Mouse (Mus musculus): ENCODE results near the gene Efemp2. TPM values are rescaled to one million over a fixed set of nuclear protein-coding genes. Genes with fewer than 3 reads are reported as not detected.
A peak's percentile ranks its signal among the peaks of the same experiment; 100 is the strongest.

The Efemp2 gene
- total and polyA plus RNA-seq, 3 experiments, result 10.4 to 17.7 TPM; not detected in 1

DNA sequence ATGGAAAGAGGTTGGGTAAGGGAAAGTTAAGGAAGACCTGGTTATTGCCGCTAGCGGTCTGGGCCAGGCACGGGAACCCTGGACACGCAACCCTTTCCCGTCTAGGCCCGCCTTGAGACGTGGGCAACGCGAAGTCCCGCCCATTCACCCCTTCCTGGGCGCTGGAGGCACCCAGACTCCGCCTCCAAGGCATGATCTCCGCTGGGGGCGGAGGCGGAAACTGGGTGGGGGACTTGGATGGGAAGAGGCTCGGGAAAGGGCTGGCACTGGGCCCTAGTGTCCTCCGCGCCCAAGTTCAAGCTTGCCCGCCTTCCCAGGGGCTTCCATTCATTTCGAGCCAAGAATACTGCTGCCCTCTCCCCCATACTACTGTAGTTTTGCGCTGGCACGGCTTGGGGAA, at the start of gene Efemp2 (continued):
- TF ChIP-seq CHD2 (IDR thresholded peaks at IDR 0.05; ENCODE audit: low read length) (no peak), CTCF (IDR thresholded peaks at IDR 0.05 in 2 of 3, conservative IDR thresholded peaks at IDR 0.05 in 1 of 3; ENCODE audit: control insufficient read depth in 1 of 3, insufficient read depth in 1 of 3, low read depth in 2 of 3, low read length in 3 of 3, poor library complexity in 1 of 3, severe bottlenecking in 1 of 3) (no peak; a peak in 1 of 6 replicates), BHLHE40 (IDR thresholded peaks at IDR 0.05; ENCODE audit: borderline replicate concordance, low read depth, low read length) (0 out of 2 replicates have a peak, but pooled peaks have one; percentile 4)

DNA sequence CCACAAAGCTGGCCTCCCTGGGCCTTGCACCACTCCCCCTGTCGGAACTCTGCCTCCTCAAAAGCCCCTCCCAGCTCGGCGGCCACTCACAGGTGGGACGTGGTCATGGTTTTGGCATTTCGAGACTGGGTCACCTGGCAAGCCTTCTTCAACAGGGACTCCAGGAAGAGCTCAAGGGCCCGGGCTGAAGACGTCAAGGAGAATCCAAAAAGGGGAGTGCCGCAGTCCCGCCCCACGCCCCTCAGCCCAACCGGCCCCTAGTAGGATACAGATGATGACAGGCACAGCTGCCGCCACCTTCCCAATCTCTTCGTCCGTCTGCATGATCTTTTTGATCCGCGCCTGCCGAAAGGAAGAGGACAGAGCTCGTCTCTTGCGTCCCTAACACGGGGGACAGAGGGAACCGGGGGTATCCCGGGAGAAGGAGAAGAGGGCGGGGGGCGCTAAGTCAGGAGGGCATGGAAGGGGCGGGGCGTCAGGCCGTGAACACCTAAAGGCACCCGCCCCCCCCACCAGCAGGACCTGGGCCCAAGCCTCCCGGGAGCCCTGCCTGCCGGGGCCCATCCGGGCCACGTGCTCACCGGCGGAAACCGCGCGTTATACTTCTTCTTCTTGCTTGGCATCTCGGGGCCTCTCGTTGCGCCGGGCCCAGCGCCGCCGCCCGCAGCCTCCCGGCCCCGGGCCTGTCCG, 49.5 kb upstream of the Efemp2 start:
- peak overlapping the region; percentile 94 to 95 for H3K4me3 ChIP-seq (ENCODE audit: control insufficient read depth in 1 of 2, insufficient read depth in 1 of 2, low read depth in 2 of 2, low read length in 2 of 2)
- H3K27me3 ChIP-seq (ENCODE audit: control insufficient read depth in 1 of 2, insufficient read depth in 2 of 2, low read length in 2 of 2), result no peaks in the 10 kb centered on the region
- DNase-seq (ENCODE audit: low read depth, low spot score), result peak; percentile 86
- peaks cover 24% of the 10 kb centered on the region for H3K79me2 ChIP-seq (ENCODE audit: control insufficient read depth, insufficient read depth, low read length, poor library complexity)
- H3K27ac ChIP-seq (ENCODE audit: control insufficient read depth, low read depth, low read length), result peak overlapping the region; percentile 84
- no peaks in the 10 kb centered on the region for H3K9me3 ChIP-seq (replicated peaks; ENCODE audit: insufficient read depth, low read length)
- peak overlapping the region; percentile 96 for H3K9ac ChIP-seq (ENCODE audit: control insufficient read depth, low read depth, low read length, poor library complexity, severe bottlenecking)
- H3K4me1 ChIP-seq (ENCODE audit: control insufficient read depth in 1 of 2, insufficient read depth in 2 of 2, low read length in 2 of 2), result peaks cover 0 to 13% of the 10 kb centered on the region in 2 experiments; a peak in 1 of 4 replicates
- TF ChIP-seq MYB (IDR thresholded peaks at IDR 0.05; ENCODE audit: low read depth, low read length), result no peak
- TF ChIP-seq MXI1 (IDR thresholded peaks at IDR 0.05; ENCODE audit: low read depth, low read length), result peak; percentile 76; the same call in 1 of the 2 replicates
- no peak for TF ChIP-seq BHLHE40 (IDR thresholded peaks at IDR 0.05; ENCODE audit: borderline replicate concordance, low read depth, low read length)
- peak; percentile 49; the same call in 1 of the 2 replicates for TF ChIP-seq USF1 (IDR thresholded peaks at IDR 0.05; ENCODE audit: low read depth, low read length)
- TF ChIP-seq JUND (IDR thresholded peaks at IDR 0.05; ENCODE audit: low read depth, low read length), result no peak
- no peak for TF ChIP-seq NRF1 (IDR thresholded peaks at IDR 0.05; ENCODE audit: insufficient read depth, low read depth, low read length, poor library complexity, severe bottlenecking)
- no peak for TF ChIP-seq MYC (IDR thresholded peaks at IDR 0.05; ENCODE audit: low read depth, low read length)
- no peak for TF ChIP-seq ZMIZ1 (IDR thresholded peaks at IDR 0.05; ENCODE audit: low read depth, low read length)
- no peak for TF ChIP-seq ZC3H11A (IDR thresholded peaks at IDR 0.05; ENCODE audit: low read depth, low read length)
- no peak for TF ChIP-seq EP300 (IDR thresholded peaks at IDR 0.05; ENCODE audit: low read depth in 1 of 2, low read length in 2 of 2)
- TF ChIP-seq NELFE (IDR thresholded peaks at IDR 0.05; ENCODE audit: low read depth, low read length), result peak; percentile 44; the same call in 1 of the 2 replicates
- TF ChIP-seq UBTF (IDR thresholded peaks at IDR 0.05; ENCODE audit: borderline replicate concordance, insufficient read depth, low read depth, low read length), result no peak
- peak; percentile 3; the same call in 1 of the 2 replicates for TF ChIP-seq ETS1 (IDR thresholded peaks at IDR 0.05; ENCODE audit: low read depth, low read length)
- no peak; the same call in 1 of the 2 replicates for TF ChIP-seq SIN3A (IDR thresholded peaks at IDR 0.05; ENCODE audit: low read length)
- peak; percentile 71; the same call in 1 of the 2 replicates for TF ChIP-seq MAX (IDR thresholded peaks at IDR 0.05; ENCODE audit: low read length)
- TF ChIP-seq POLR2A (IDR thresholded peaks at IDR 0.05; ENCODE audit: control insufficient read depth in 1 of 2, insufficient read depth in 1 of 2, low read depth in 1 of 2, low read length in 2 of 2, poor library complexity in 1 of 2), result peak; percentile 47 to 50; a peak in 2 of 4 replicates
- H3K36me3 ChIP-seq (ENCODE audit: control insufficient read depth in 1 of 2, insufficient read depth in 2 of 2, low read length in 2 of 2), result peaks cover 0 to 2% of the 10 kb centered on the region in 2 experiments; a peak in 2 of 4 replicates
